Mouse (Mus musculus) stomach, embryonic 14.5 days (tissue): ENCODE data around the gene Clec16a. TPM values are rescaled to one million over a fixed set of nuclear protein-coding genes. Genes with fewer than 3 reads are reported as not detected.

Experiments
- ATAC-seq: fragments of 200-750 bp; cut with Nextera tagmentation; 2 replicates; pipeline ENCODE4 v1.8.0; 2017; ENCODE audit warnings: low read depth, moderate TSS enrichment; ENCODE audit not compliant: insufficient number of reproducible peaks, insufficient read depth, low FRiP score
- H3K27ac ChIP-seq: fragments of 300-500 bp; sonication (generic); 2 replicates; pipeline ENCODE4 v1.5.1; 2014; ENCODE audit warnings: mild to moderate bottlenecking, low read length, moderate library complexity, mixed read lengths
- H3K27me3 ChIP-seq: fragments of 300-500 bp; sonication (generic); 2 replicates; pipeline ENCODE4 v1.6.1; 2014; ENCODE audit warnings: low read length, control low read depth, mixed read lengths; ENCODE audit not compliant: control insufficient read depth, insufficient read depth
- H3K36me3 ChIP-seq: fragments of 300-500 bp; sonication (generic); 2 replicates; pipeline ENCODE4 v1.6.1; 2014; ENCODE audit warnings: mild to moderate bottlenecking, control low read depth, low read length, moderate library complexity, mixed read lengths; ENCODE audit not compliant: control insufficient read depth, insufficient read depth
- H3K4me1 ChIP-seq: fragments of 300-500 bp; sonication (generic); 2 replicates; pipeline ENCODE4 v1.6.1; 2014; ENCODE audit warnings: low read length, control low read depth, mixed read lengths; ENCODE audit not compliant: control insufficient read depth, insufficient read depth
- H3K4me2 ChIP-seq: fragments of 300-500 bp; sonication (generic); replicated peaks from 2 replicates; pipeline ENCODE4 v1.6.1; 2014; ENCODE audit warnings: low read depth, low read length, control low read depth
- H3K4me3 ChIP-seq: fragments of 300-500 bp; sonication (generic); 2 replicates; pipeline ENCODE4 v1.5.1; 2014; ENCODE audit warnings: low read depth, low read length, control low read depth
- H3K9ac ChIP-seq: fragments of 300-500 bp; sonication (generic); replicated peaks from 2 replicates; pipeline ENCODE4 v1.6.1; 2014; ENCODE audit warnings: low read depth, mild to moderate bottlenecking, control low read depth, low read length, moderate library complexity, mixed read lengths
- H3K9me3 ChIP-seq: fragments of 300-500 bp; sonication (generic); 2 replicates; pipeline ENCODE4 v1.6.1; 2016; ENCODE audit warnings: low read depth, low read length, control low read depth; ENCODE audit not compliant: control insufficient read depth
- WGBS: fragments of 180-500 bp; shearing (Covaris S2); extraction: QIAGEN DNeasy Blood & Tissue Kit; methylation state at CpG from one replicate; pipeline ENCODE4 v1.1.7; 2014; 5-methylcytosine and 5-hydroxymethylcytosine counted together
- polyA plus RNA-seq: library from polyadenylated mRNA; unstranded; fragments of >200 nt; fragmentation: Nextera tagmentation; extraction: Ambion mirVana; gene quantifications from 2 replicates; pipeline ENCODE4 v1.2.1, GENCODE M21; 2014

Clec16a gene
- polyA plus RNA-seq, 1 experiment from 2014 or later: 38.9 TPM

- Histone ChIP-seq H3K27me3 (no peaks in the 10 kb centered on the region), H3K9ac (no peak overlapping the region), H3K4me3 (no peak overlapping the region), H3K9me3 (no peaks in the 10 kb centered on the region), H3K4me2 (no peak overlapping the region), H3K27ac (no peak overlapping the region), H3K36me3 (no peaks in the 10 kb centered on the region), H3K4me1 (peaks cover 39% of the 10 kb centered on the region)
- 74% methylated on average over 2 of the region's 2 CpGs for WGBS
- ATAC-seq: no peak
Measured at GRCm38 (mm10) chr16:10659211-10659610, 114.1 kb downstream of the Clec16a start.

- Histone ChIP-seq H3K4me1 (peaks cover 51% of the 10 kb centered on the region), H3K9me3 (no peaks in the 10 kb centered on the region), H3K9ac (no peak overlapping the region), H3K4me3 (no peak overlapping the region), H3K4me2 (no peak overlapping the region), H3K36me3 (no peaks in the 10 kb centered on the region), H3K27me3 (no peaks in the 10 kb centered on the region), H3K27ac (no peak overlapping the region)
- no peak for ATAC-seq
Measured at GRCm38 (mm10) chr16:10660526-10660925, 115.4 kb downstream of the Clec16a start.

DNA sequence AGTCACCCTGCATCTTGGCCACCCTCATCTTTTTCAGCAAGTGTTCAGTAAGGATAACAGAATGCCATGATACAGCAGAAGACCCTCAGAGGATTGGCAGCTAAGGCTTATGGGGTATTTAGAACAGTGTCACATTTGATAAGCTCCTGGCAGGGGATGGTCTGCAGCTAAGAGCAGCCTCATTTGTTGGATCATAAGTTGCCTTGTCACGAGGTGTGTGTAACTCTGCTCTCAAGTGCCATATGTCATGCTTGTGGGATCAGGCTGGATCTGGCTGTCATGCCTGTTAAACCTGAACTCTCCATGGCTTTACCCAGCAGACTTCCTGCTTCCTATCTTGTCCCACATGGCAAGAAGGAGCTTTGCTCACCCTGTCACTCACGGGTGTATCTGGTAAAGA is 116.2 kb downstream of the Clec16a start:
- Histone ChIP-seq H3K9ac (no peak overlapping the region), H3K4me2 (no peak overlapping the region), H3K9me3 (no peaks in the 10 kb centered on the region), H3K36me3 (no peaks in the 10 kb centered on the region), H3K27ac (no peak overlapping the region), H3K4me3 (no peak overlapping the region), H3K27me3 (no peaks in the 10 kb centered on the region), H3K4me1 (peaks cover 51% of the 10 kb centered on the region)
- no peak for ATAC-seq
- WGBS: 43% methylated on average over 2 of the region's 2 CpGs

GRCm38 (mm10) chr16:10663890-10664731 is 119.0 kb downstream of the Clec16a start:
- Histone ChIP-seq H3K4me2 (no peak overlapping the region), H3K9ac (no peak overlapping the region), H3K4me3 (no peak overlapping the region), H3K36me3 (no peaks in the 10 kb centered on the region), H3K4me1 (peaks cover 54% of the 10 kb centered on the region), H3K27ac (peak overlapping the region; percentile 89; the same call in 1 of the 2 replicates), H3K27me3 (no peaks in the 10 kb centered on the region), H3K9me3 (no peaks in the 10 kb centered on the region)
- 49% methylated on average over 12 of the region's 12 CpGs for WGBS
- ATAC-seq: peak; percentile 19; the same call in 1 of the 2 replicates

GRCm38 (mm10) chr16:10664921-10665894 is 120.1 kb downstream of the Clec16a start:
- no peaks in the 10 kb centered on the region for H3K9me3 ChIP-seq
- WGBS: 16% methylated on average over 12 of the region's 12 CpGs
- ATAC-seq: peak; percentile 62
- H3K4me1 ChIP-seq: peaks cover 62% of the 10 kb centered on the region
- no peak overlapping the region for H3K9ac ChIP-seq
- H3K36me3 ChIP-seq: no peaks in the 10 kb centered on the region
- no peak overlapping the region for H3K4me3 ChIP-seq
- peak overlapping the region; percentile 15; the same call in 1 of the 2 replicates for H3K4me2 ChIP-seq
- peak overlapping the region; percentile 89 for H3K27ac ChIP-seq
- no peaks in the 10 kb centered on the region for H3K27me3 ChIP-seq

DNA sequence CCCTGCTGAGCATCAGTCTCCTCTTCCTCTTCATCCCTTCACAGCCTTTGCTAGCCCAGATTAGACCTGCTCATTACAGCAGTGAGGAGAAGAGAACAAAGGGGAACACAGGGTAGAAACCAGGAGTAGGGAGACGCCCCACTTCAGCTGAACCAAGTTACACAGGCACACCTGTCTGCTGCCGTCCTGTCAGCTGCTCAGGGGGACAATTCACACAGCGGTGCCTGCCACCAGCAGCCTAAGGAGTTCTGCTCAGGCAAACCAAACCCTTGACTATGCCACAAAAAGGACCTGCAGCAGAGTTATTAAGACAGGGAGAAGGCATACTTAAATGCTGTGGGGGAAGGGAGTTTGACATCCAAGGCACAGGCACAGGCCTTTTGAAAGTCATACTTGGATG is 121.6 kb downstream of the Clec16a start:
- H3K27me3 ChIP-seq: no peaks in the 10 kb centered on the region
- H3K4me3 ChIP-seq: no peak overlapping the region
- no peak overlapping the region for H3K4me2 ChIP-seq
- 73% methylated on average over 3 of the region's 3 CpGs for WGBS
- H3K4me1 ChIP-seq: peaks cover 52% of the 10 kb centered on the region
- no peak for ATAC-seq
- no peaks in the 10 kb centered on the region for H3K36me3 ChIP-seq
- no peaks in the 10 kb centered on the region for H3K9me3 ChIP-seq
- peak overlapping the region; percentile 89; the same call in 1 of the 2 replicates for H3K27ac ChIP-seq
- no peak overlapping the region for H3K9ac ChIP-seq

- H3K4me1 ChIP-seq: peaks cover 60% of the 10 kb centered on the region
- H3K27me3 ChIP-seq: no peaks in the 10 kb centered on the region
- no peaks in the 10 kb centered on the region for H3K9me3 ChIP-seq
- H3K27ac ChIP-seq: no peak overlapping the region
- no peak overlapping the region for H3K9ac ChIP-seq
- no peaks in the 10 kb centered on the region for H3K36me3 ChIP-seq
- no peak overlapping the region for H3K4me3 ChIP-seq
- ATAC-seq: no peak
- WGBS: 50% methylated on average over 8 of the region's 8 CpGs
- H3K4me2 ChIP-seq: no peak overlapping the region
Measured at GRCm38 (mm10) chr16:10668453-10668852, 123.3 kb downstream of the Clec16a start.

- H3K36me3 ChIP-seq: no peaks in the 10 kb centered on the region
- H3K27me3 ChIP-seq: no peaks in the 10 kb centered on the region
- peaks cover 56% of the 10 kb centered on the region for H3K4me1 ChIP-seq
- no peak overlapping the region for H3K9ac ChIP-seq
- no peak overlapping the region for H3K27ac ChIP-seq
- no peak overlapping the region for H3K4me3 ChIP-seq
- H3K4me2 ChIP-seq: no peak overlapping the region
- no peak for ATAC-seq
- 60% methylated on average over 7 of the region's 7 CpGs for WGBS
- H3K9me3 ChIP-seq: no peaks in the 10 kb centered on the region
Measured at GRCm38 (mm10) chr16:10668991-10669703, 124.0 kb downstream of the Clec16a start.
